Mouse (Mus musculus): ENCODE measurements around the gene Sept14.

- TF ChIP-seq GATA1 (IDR thresholded peaks at IDR 0.05; ENCODE audit: borderline replicate concordance, low read length) (no peak), FLI1 (IDR thresholded peaks at IDR 0.05; ENCODE audit: low read length) (no peak)
Measured at GRCm38 (mm10) chr5:129701706-129702105, 6.6 kb downstream of the Sept14 start.
